In the genomic region with DNA sequence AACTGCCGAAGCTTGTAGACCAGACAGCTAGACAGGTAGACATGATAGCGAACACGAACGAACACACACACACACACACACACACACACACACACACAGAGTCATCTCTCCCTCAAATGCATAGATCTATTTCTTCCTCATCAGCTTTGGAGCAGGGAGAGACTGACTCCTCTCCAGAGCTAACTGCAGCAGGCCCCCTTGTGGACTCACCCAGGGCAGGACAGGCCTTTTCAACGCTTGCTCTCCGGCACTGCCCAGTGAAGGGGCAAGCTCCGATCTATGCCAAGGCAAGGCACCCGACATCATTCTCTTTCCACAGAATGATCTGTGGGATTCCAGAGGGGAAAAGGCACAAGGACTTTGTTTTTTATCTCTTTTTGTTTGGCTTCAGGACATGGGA, we compare ENCODE assay signal across 14 mouse cellular contexts. TPM values are rescaled to one million over a fixed set of nuclear protein-coding genes. Genes with fewer than 3 reads are reported as not detected.
A peak's percentile ranks its signal among the peaks of the same experiment; 100 is the strongest.
DNase-seq lines count a peak whose midpoint lies in the region; ATAC-seq and TF ChIP-seq lines count a peak whose summit lies in the region.
"Had no signal": no experiment of that assay in that cellular context is flagged by ENCODE, and none has a peak within 500 bp of the region (broad histone marks: within the 10 kb centered on the region; RNA-seq: fewer than 3 reads in every experiment).

No protein-coding gene starts in this region.

- H3K27ac ChIP-seq in hindbrain, postnatal 0 days = no peak overlapping the region
- no peak overlapping the region for H3K27ac ChIP-seq in hindbrain, embryonic 16.5 days (ENCODE audit: low read depth, low read length)
- H3K27ac ChIP-seq in intestine, postnatal 0 days (ENCODE audit: low read depth, low read length) = no peak overlapping the region
- H3K27ac ChIP-seq: forebrain, embryonic 12.5 days; hindbrain, embryonic 15.5 days; neural tube, embryonic 15.5 days had no signal

- H3K4me1 ChIP-seq in hindbrain, postnatal 0 days (ENCODE audit: insufficient read depth, low read length) = peaks cover 30% of the 10 kb centered on the region
- H3K4me1 ChIP-seq in hindbrain, embryonic 16.5 days (ENCODE audit: control insufficient read depth, insufficient read depth, low read depth, low read length) = peaks cover 24% of the 10 kb centered on the region
- H3K4me1 ChIP-seq in intestine, postnatal 0 days (replicated peaks; ENCODE audit: control insufficient read depth, insufficient read depth, low read length) = no peaks in the 10 kb centered on the region

- no peaks in the 10 kb centered on the region for H3K9me3 ChIP-seq in hindbrain, postnatal 0 days (ENCODE audit: low read length)
- no peaks in the 10 kb centered on the region for H3K9me3 ChIP-seq in hindbrain, embryonic 16.5 days (ENCODE audit: control insufficient read depth, low read length)
- no peaks in the 10 kb centered on the region for H3K9me3 ChIP-seq in intestine, postnatal 0 days (ENCODE audit: control insufficient read depth)
- H3K9me3 ChIP-seq: forebrain, embryonic 12.5 days; hindbrain, embryonic 15.5 days; neural tube, embryonic 15.5 days had no signal

- peak; percentile 55; the same call in 1 of the 2 replicates for ATAC-seq in hindbrain, postnatal 0 days
- no peak for ATAC-seq in hindbrain, embryonic 16.5 days
- no peak for ATAC-seq in intestine, postnatal 0 days

- peak; percentile 62 for TF ChIP-seq CTCF in hindbrain, postnatal 0 days (IDR thresholded peaks at IDR 0.05; ENCODE audit: low read depth)
- peak; percentile 61 for TF ChIP-seq CTCF in intestine, postnatal 0 days (IDR thresholded peaks at IDR 0.05; ENCODE audit: low read depth)

- H3K4me2 ChIP-seq in hindbrain, postnatal 0 days (ENCODE audit: low read depth, low read length) = no peak overlapping the region
- H3K4me2 ChIP-seq in hindbrain, embryonic 16.5 days (ENCODE audit: low read length) = no peak overlapping the region
- H3K4me2 ChIP-seq in intestine, postnatal 0 days (replicated peaks; ENCODE audit: low read depth) = no peak overlapping the region
- H3K4me2 ChIP-seq: forebrain, embryonic 12.5 days; hindbrain, embryonic 15.5 days; neural tube, embryonic 15.5 days had no signal

- no peak overlapping the region for H3K4me3 ChIP-seq in hindbrain, postnatal 0 days (ENCODE audit: low read length)
- H3K4me3 ChIP-seq in hindbrain, embryonic 16.5 days (ENCODE audit: low read length) = no peak overlapping the region
- H3K4me3 ChIP-seq in intestine, postnatal 0 days (ENCODE audit: low read depth, low read length) = no peak overlapping the region
- H3K4me3 ChIP-seq: forebrain, embryonic 12.5 days; hindbrain, embryonic 15.5 days; neural tube, embryonic 15.5 days had no signal

- H3K9ac ChIP-seq in hindbrain, postnatal 0 days (replicated peaks; ENCODE audit: low read length) = no peak overlapping the region
- H3K9ac ChIP-seq in hindbrain, embryonic 16.5 days (ENCODE audit: low read depth, low read length) = no peak overlapping the region
- H3K9ac ChIP-seq in intestine, postnatal 0 days (ENCODE audit: low read depth, low read length) = no peak overlapping the region
- H3K9ac ChIP-seq: forebrain, embryonic 12.5 days; hindbrain, embryonic 15.5 days; neural tube, embryonic 15.5 days had no signal

- 61% methylated on average over 8 of the region's 8 CpGs for WGBS in hindbrain, postnatal 0 days
- 91% methylated on average over 8 of the region's 8 CpGs for WGBS in hindbrain, embryonic 16.5 days
- 73% methylated on average over 8 of the region's 8 CpGs for WGBS in intestine, postnatal 0 days

- DNase-seq in hindbrain, postnatal 0 days (ENCODE audit: low spot score) = peak; percentile 39
- DNase-seq in ovary, postnatal 36 days (ENCODE audit: low spot score) = peak; percentile 35
- no peak for DNase-seq in ovary, adult 18-20 months (ENCODE audit: low spot score)
- no peak for DNase-seq in thymus, postnatal 0 days (ENCODE audit: low spot score)
- no peak for DNase-seq in spleen, postnatal 36 days (ENCODE audit: low spot score in 2 of 2)
- DNase-seq: cerebellum, adult 8-10 months; gastrocnemius, postnatal 10 days; thymus, postnatal 4 days had no signal

- no peaks in the 10 kb centered on the region for H3K27me3 ChIP-seq in hindbrain, postnatal 0 days (ENCODE audit: insufficient read depth, low read length)
- H3K27me3 ChIP-seq in hindbrain, embryonic 16.5 days (replicated peaks; ENCODE audit: control insufficient read depth, insufficient read depth, low read length) = no peaks in the 10 kb centered on the region
- no peaks in the 10 kb centered on the region for H3K27me3 ChIP-seq in intestine, postnatal 0 days (replicated peaks; ENCODE audit: control insufficient read depth, insufficient read depth, low read length)
- H3K27me3 ChIP-seq: forebrain, embryonic 12.5 days; hindbrain, embryonic 15.5 days; neural tube, embryonic 15.5 days had no signal

- H3K36me3 ChIP-seq in hindbrain, postnatal 0 days (ENCODE audit: insufficient read depth, low read length) = no peaks in the 10 kb centered on the region
- H3K36me3 ChIP-seq in hindbrain, embryonic 16.5 days (ENCODE audit: control insufficient read depth, insufficient read depth, low read length) = no peaks in the 10 kb centered on the region
- H3K36me3 ChIP-seq in intestine, postnatal 0 days (ENCODE audit: control insufficient read depth, insufficient read depth) = no peaks in the 10 kb centered on the region
- H3K36me3 ChIP-seq: forebrain, embryonic 12.5 days; hindbrain, embryonic 15.5 days; neural tube, embryonic 15.5 days had no signal

RNA-seq across cellular contexts. Expression of gene 3110082I17Rik, which starts 15.1 kb away (rescaled TPM):
- 6.1 and 12.8 TPM in 2 replicates for total RNA-seq in hindbrain, postnatal 0 days (2014; rRNA removed)
- 17.1 and 18.2 TPM in 2 replicates for polyA plus RNA-seq in hindbrain, postnatal 0 days (2015; fragmentation: Nextera tagmentation; extraction: Ambion mirVana)
- polyA plus RNA-seq in hindbrain, embryonic 16.5 days (2015; fragmentation: Nextera tagmentation; extraction: Ambion mirVana) = 18.4 and 20.3 TPM in 2 replicates
- 8.3 and 8.5 TPM in 2 replicates for polyA plus RNA-seq in intestine, postnatal 0 days (2015; fragmentation: Nextera tagmentation; extraction: Ambion mirVana)
- 19.6 and 19.9 TPM in 2 replicates for polyA plus RNA-seq in thymus, postnatal 0 days (2015; fragmentation: Nextera tagmentation; extraction: Ambion mirVana)

RNA-seq across cellular contexts. Expression of gene Gper1, which starts 22.3 kb away (rescaled TPM):
- 5.8 and 9.6 TPM in 2 replicates for total RNA-seq in hindbrain, postnatal 0 days (2014; rRNA removed)
- 5.6 and 6.2 TPM in 2 replicates for polyA plus RNA-seq in hindbrain, postnatal 0 days (2015; fragmentation: Nextera tagmentation; extraction: Ambion mirVana)
- 7.8 and 9.4 TPM in 2 replicates for polyA plus RNA-seq in hindbrain, embryonic 16.5 days (2015; fragmentation: Nextera tagmentation; extraction: Ambion mirVana)
- polyA plus RNA-seq in intestine, postnatal 0 days (2015; fragmentation: Nextera tagmentation; extraction: Ambion mirVana) = 1.1 and 1.3 TPM in 2 replicates
- polyA plus RNA-seq in thymus, postnatal 0 days (2015; fragmentation: Nextera tagmentation; extraction: Ambion mirVana) = 5.2 and 6.1 TPM in 2 replicates
- total RNA-seq: megakaryocyte progenitor cell, adult 5-6 weeks had no signal

RNA-seq across cellular contexts. Expression of gene Zfand2a, which starts 39.1 kb away (rescaled TPM):
- total RNA-seq in hindbrain, postnatal 0 days (2014; rRNA removed) = 55.2 and 61.1 TPM in 2 replicates
- polyA plus RNA-seq in hindbrain, postnatal 0 days (2015; fragmentation: Nextera tagmentation; extraction: Ambion mirVana) = 19.4 and 26.2 TPM in 2 replicates
- 24.5 and 29.3 TPM in 2 replicates for polyA plus RNA-seq in hindbrain, embryonic 16.5 days (2015; fragmentation: Nextera tagmentation; extraction: Ambion mirVana)
- polyA plus RNA-seq in intestine, postnatal 0 days (2015; fragmentation: Nextera tagmentation; extraction: Ambion mirVana) = 6.1 and 6.7 TPM in 2 replicates
- 4.7 and 4.8 TPM in 2 replicates for polyA plus RNA-seq in thymus, postnatal 0 days (2015; fragmentation: Nextera tagmentation; extraction: Ambion mirVana)

RNA-seq across cellular contexts. Expression of gene C130050O18Rik, which starts 40.2 kb away (rescaled TPM):
- 1.1 TPM in 1 of 2 replicates, not detected in the other for total RNA-seq in hindbrain, postnatal 0 days (2014; rRNA removed)
- 0.34 TPM in 1 of 2 replicates, not detected in the other for polyA plus RNA-seq in hindbrain, postnatal 0 days (2015; fragmentation: Nextera tagmentation; extraction: Ambion mirVana)
- 0.26 and 0.64 TPM in 2 replicates for polyA plus RNA-seq in hindbrain, embryonic 16.5 days (2015; fragmentation: Nextera tagmentation; extraction: Ambion mirVana)
- polyA plus RNA-seq in intestine, postnatal 0 days (2015; fragmentation: Nextera tagmentation; extraction: Ambion mirVana) = 0.76 and 1.4 TPM in 2 replicates
- 0.54 and 0.79 TPM in 2 replicates for polyA plus RNA-seq in thymus, postnatal 0 days (2015; fragmentation: Nextera tagmentation; extraction: Ambion mirVana)

Comparison
In these comparisons a context has a peak if more than half of its experiments do, and no peak if none do; other contexts are left out.
1. DNase-seq: peak in hindbrain, postnatal 0 days (single experiment) and ovary, postnatal 36 days (single experiment); none in ovary, adult 18-20 months (single experiment), thymus, postnatal 0 days (single experiment) and spleen, postnatal 36 days (0 of 2).